Mouse (Mus musculus): ENCODE measurements around the gene Hmgb1. TPM values are rescaled to one million over a fixed set of nuclear protein-coding genes. Genes with fewer than 3 reads are reported as not detected.

Hmgb1 gene
- 15.2 and 15.3 TPM in 2 replicates for polyA plus RNA-seq (2012; rRNA removed)

- H3K27me3 ChIP-seq (ENCODE audit: control insufficient read depth, insufficient read depth, low read length): no peaks in the 10 kb centered on the region
- peak within 1 kb of the TSS; percentile 100 for H3K4me3 ChIP-seq (ENCODE audit: control insufficient read depth, low read depth, low read length)
- 0 out of 2 replicates have a peak, but pooled peaks have one; percentile 0 for TF ChIP-seq CTCF (IDR thresholded peaks at IDR 0.05; ENCODE audit: control insufficient read depth, insufficient read depth, insufficient replicate concordance, low read depth, low read length)
- TF ChIP-seq POLR2A (IDR thresholded peaks at IDR 0.05; ENCODE audit: control insufficient read depth, low read depth, low read length): peak; percentile 99
- peak within 1 kb of the TSS; percentile 100 for H3K27ac ChIP-seq (ENCODE audit: control insufficient read depth, insufficient read depth, low read depth, low read length)
- peaks cover 2% of the 10 kb centered on the region for H3K36me3 ChIP-seq (ENCODE audit: control insufficient read depth, insufficient read depth, low read length)
- peaks cover 8% of the 10 kb centered on the region; the same call in 1 of the 2 replicates for H3K4me1 ChIP-seq (ENCODE audit: control insufficient read depth, insufficient read depth, low read length)
These were observed at the start of gene Hmgb1, which contains the start of gene Uspl1 for GRCm38 (mm10) chr5:149184104-149184843. Hmgb1 (minus strand) TSS chr5:149184489. Uspl1 (plus strand) TSS chr5:149184350.

DNA sequence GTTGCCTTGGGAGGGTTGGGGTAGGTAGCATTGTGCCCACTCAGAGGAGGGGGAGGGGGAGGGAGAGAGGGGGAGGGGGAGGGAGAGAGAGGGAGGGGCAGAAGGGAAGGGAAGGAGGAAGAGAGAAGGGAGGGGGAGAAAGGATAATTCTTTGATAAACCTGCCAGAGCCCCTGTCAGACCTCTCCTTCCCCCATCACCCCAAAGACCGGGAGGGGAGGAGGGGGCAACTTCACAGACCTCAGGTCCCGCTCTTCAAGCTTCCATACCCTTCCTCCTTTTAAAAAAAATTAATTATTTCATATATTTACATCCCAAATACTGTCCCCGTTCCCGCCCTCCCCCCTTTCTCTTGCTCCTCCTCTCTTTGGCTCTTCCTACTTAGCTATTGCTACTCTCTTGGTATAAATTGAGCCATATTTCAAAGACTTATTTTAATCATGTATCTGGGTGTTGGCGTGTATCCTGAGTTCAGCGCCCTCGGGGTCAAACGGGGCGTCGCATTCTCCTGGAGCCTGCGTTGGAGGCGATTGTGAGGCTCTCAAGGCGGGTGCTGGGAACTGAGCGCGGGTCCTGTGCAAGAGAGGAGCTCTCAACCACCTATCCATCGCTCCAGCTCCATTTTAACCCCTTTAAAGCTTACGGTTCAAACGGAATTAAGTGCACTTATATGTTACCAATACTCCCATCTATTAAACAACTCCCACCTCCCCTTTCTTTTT is 45.5 kb upstream of the Hmgb1 start:
- no peak for TF ChIP-seq CTCF (IDR thresholded peaks at IDR 0.05; ENCODE audit: control insufficient read depth, insufficient read depth, insufficient replicate concordance, low read depth, low read length)
- Histone ChIP-seq H3K27me3 (ENCODE audit: control insufficient read depth, insufficient read depth, low read length) (no peaks in the 10 kb centered on the region), H3K36me3 (ENCODE audit: control insufficient read depth, insufficient read depth, low read length) (no peaks in the 10 kb centered on the region), H3K4me1 (ENCODE audit: control insufficient read depth, insufficient read depth, low read length) (peaks cover 10% of the 10 kb centered on the region), H3K4me3 (ENCODE audit: control insufficient read depth, low read depth, low read length) (peak overlapping the region; percentile 82), H3K27ac (ENCODE audit: control insufficient read depth, insufficient read depth, low read depth, low read length) (peak overlapping the region; percentile 85)

DNA sequence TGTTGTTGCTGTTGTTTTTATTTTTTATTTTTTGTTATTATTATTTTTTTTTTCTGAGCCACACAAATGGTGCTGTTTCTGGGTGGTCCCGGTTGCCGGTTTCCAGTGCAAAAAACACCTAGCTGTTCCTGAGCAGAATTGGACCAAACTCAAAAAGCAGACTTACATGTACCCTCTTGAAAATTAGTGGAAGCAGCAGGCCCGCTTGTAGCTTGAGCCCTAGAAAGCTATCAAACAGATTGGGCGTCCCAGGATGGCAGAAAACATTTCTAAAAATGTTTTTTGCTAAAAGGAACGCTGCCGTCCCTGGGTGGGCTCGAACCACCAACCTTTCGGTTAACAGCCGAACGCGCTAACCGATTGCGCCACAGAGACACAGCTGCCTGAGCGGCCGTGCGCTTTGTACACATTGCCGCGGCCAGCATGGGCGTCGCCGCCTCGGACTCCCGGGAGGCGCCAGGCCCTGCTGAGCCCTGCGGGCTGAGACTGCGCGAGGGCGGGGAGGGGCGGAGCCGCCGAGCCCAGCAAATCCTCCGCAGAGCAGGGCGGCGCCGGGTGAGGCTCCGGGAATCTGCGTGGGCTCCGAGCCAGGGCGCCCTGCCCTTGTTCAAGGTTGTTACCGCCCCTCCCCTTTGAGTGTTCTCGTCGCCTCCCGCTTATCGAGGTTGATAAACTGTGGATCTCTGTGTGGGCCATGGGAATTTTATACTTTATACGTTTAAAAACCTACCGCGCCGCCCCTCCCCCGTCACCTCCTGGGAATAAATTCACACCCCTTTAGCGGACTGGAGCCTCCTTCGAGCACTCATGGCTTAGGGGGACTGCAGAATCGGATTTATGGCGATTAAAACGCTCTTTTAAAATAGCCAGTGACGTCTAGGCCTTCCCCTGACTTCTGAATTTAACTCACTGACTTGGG is 44.7 kb upstream of the Hmgb1 start:
- H3K27ac ChIP-seq (ENCODE audit: control insufficient read depth, insufficient read depth, low read depth, low read length): peak overlapping the region; percentile 85
- H3K36me3 ChIP-seq (ENCODE audit: control insufficient read depth, insufficient read depth, low read length): no peaks in the 10 kb centered on the region
- H3K4me3 ChIP-seq (ENCODE audit: control insufficient read depth, low read depth, low read length): peak overlapping the region; percentile 82
- H3K4me1 ChIP-seq (ENCODE audit: control insufficient read depth, insufficient read depth, low read length): peaks cover 10% of the 10 kb centered on the region
- TF ChIP-seq POLR2A (IDR thresholded peaks at IDR 0.05; ENCODE audit: control insufficient read depth, low read depth, low read length) (no peak; the same call in 1 of the 2 replicates), CTCF (IDR thresholded peaks at IDR 0.05; ENCODE audit: control insufficient read depth, insufficient read depth, insufficient replicate concordance, low read depth, low read length) (no peak)
- no peaks in the 10 kb centered on the region for H3K27me3 ChIP-seq (ENCODE audit: control insufficient read depth, insufficient read depth, low read length)

GRCm38 (mm10) chr5:149224666-149225065 is 40.4 kb upstream of the Hmgb1 start:
- Histone ChIP-seq H3K4me3 (ENCODE audit: control insufficient read depth, low read depth, low read length) (no peak overlapping the region), H3K4me1 (ENCODE audit: control insufficient read depth, insufficient read depth, low read length) (peaks cover 7% of the 10 kb centered on the region), H3K36me3 (ENCODE audit: control insufficient read depth, insufficient read depth, low read length) (no peaks in the 10 kb centered on the region), H3K27me3 (ENCODE audit: control insufficient read depth, insufficient read depth, low read length) (no peaks in the 10 kb centered on the region), H3K27ac (ENCODE audit: control insufficient read depth, insufficient read depth, low read depth, low read length) (no peak overlapping the region)
- TF ChIP-seq POLR2A (IDR thresholded peaks at IDR 0.05; ENCODE audit: control insufficient read depth, low read depth, low read length) (no peak), CTCF (IDR thresholded peaks at IDR 0.05; ENCODE audit: control insufficient read depth, insufficient read depth, insufficient replicate concordance, low read depth, low read length) (no peak)

- no peak for TF ChIP-seq CTCF (IDR thresholded peaks at IDR 0.05; ENCODE audit: control insufficient read depth, insufficient read depth, insufficient replicate concordance, low read depth, low read length)
- TF ChIP-seq POLR2A (IDR thresholded peaks at IDR 0.05; ENCODE audit: control insufficient read depth, low read depth, low read length): no peak
- Histone ChIP-seq H3K36me3 (ENCODE audit: control insufficient read depth, insufficient read depth, low read length) (no peaks in the 10 kb centered on the region), H3K4me1 (ENCODE audit: control insufficient read depth, insufficient read depth, low read length) (no peaks in the 10 kb centered on the region), H3K4me3 (ENCODE audit: control insufficient read depth, low read depth, low read length) (no peak overlapping the region), H3K27ac (ENCODE audit: control insufficient read depth, insufficient read depth, low read depth, low read length) (no peak overlapping the region), H3K27me3 (ENCODE audit: control insufficient read depth, insufficient read depth, low read length) (no peaks in the 10 kb centered on the region)
These were observed 37.1 kb upstream of the Hmgb1 start for GRCm38 (mm10) chr5:149221355-149221754.

DNA sequence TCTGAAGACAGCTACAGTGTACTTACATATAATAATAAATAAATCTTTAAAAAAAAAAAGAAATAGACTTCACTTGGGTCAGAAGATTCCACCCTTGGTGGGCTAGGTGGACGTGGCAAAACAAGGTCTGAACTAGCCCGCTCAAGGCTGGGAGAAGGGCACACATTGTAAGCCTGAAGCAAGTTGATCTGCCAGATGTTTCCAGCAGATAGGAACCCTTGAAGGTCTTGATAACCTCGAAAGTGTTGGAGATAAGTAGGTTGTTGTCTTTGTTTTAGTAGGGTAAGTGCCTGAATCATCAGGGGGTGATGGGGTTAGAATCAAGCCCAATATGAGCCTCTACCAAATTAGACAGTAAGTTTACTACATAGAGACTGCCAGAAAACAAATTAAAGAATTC is 35.2 kb upstream of the Hmgb1 start:
- Histone ChIP-seq H3K4me1 (ENCODE audit: control insufficient read depth, insufficient read depth, low read length) (no peaks in the 10 kb centered on the region), H3K27me3 (ENCODE audit: control insufficient read depth, insufficient read depth, low read length) (no peaks in the 10 kb centered on the region), H3K4me3 (ENCODE audit: control insufficient read depth, low read depth, low read length) (no peak overlapping the region), H3K36me3 (ENCODE audit: control insufficient read depth, insufficient read depth, low read length) (no peaks in the 10 kb centered on the region; the same call in 1 of the 2 replicates), H3K27ac (ENCODE audit: control insufficient read depth, insufficient read depth, low read depth, low read length) (no peak overlapping the region)
- no peak for TF ChIP-seq POLR2A (IDR thresholded peaks at IDR 0.05; ENCODE audit: control insufficient read depth, low read depth, low read length)
